Mouse (Mus musculus) embryonic facial prominence, embryonic 10.5 days (tissue): ENCODE data around the gene Cadm2. TPM values are rescaled to one million over a fixed set of nuclear protein-coding genes. Genes with fewer than 3 reads are reported as not detected.

Experiments
- DNase-seq: peaks from one replicate; pipeline ENCODE4 v3.0.0-alpha.2; 2017; ENCODE audit warnings: low spot score
- H3K27ac ChIP-seq: fragments of 300-500 bp; sonication (generic); replicated peaks from 2 replicates; pipeline ENCODE4 v1.5.1; 2016; ENCODE audit warnings: mild to moderate bottlenecking
- H3K27me3 ChIP-seq: fragments of 300-500 bp; sonication (generic); replicated peaks from 2 replicates; pipeline ENCODE4 v1.6.1; 2016; ENCODE audit warnings: low read depth, mild to moderate bottlenecking; ENCODE audit not compliant: poor library complexity, severe bottlenecking
- H3K36me3 ChIP-seq: fragments of 300-500 bp; sonication (generic); replicated peaks from 2 replicates; pipeline ENCODE4 v1.6.1; 2016; ENCODE audit warnings: mild to moderate bottlenecking, moderate library complexity
- H3K4me1 ChIP-seq: fragments of 300-500 bp; sonication (generic); 2 replicates; pipeline ENCODE4 v1.6.1; 2016
- H3K4me3 ChIP-seq: fragments of 300-500 bp; sonication (generic); 2 replicates; pipeline ENCODE4 v1.5.1; 2016; ENCODE audit warnings: mild to moderate bottlenecking, moderate library complexity
- H3K9me3 ChIP-seq: fragments of 300-500 bp; sonication (generic); 2 replicates; pipeline ENCODE4 v1.6.1; 2016; ENCODE audit warnings: mild to moderate bottlenecking
- WGBS: fragments of 180-500 bp; shearing (Covaris S2); methylation state at CpG from one replicate; pipeline ENCODE4 v1.1.7; 2016; 5-methylcytosine and 5-hydroxymethylcytosine counted together
- polyA plus RNA-seq: library from polyadenylated mRNA; unstranded; fragments of >200 nt; fragmentation: Nextera tagmentation; extraction: Ambion mirVana; gene quantifications from 2 replicates; pipeline ENCODE4 v1.2.1, GENCODE M21; 2016

Gene Cadm2
- polyA plus RNA-seq, 1 experiment from 2014 or later, result 1.5 TPM

GRCm38 (mm10) chr16:67192852-67193415, 427.8 kb downstream of the Cadm2 start:
- 89% methylated on average over 4 of the region's 4 CpGs for WGBS
- H3K36me3 ChIP-seq, result no peaks in the 10 kb centered on the region
- no peaks in the 10 kb centered on the region for H3K9me3 ChIP-seq
- no peak for DNase-seq
- no peaks in the 10 kb centered on the region for H3K27me3 ChIP-seq
- no peak overlapping the region for H3K27ac ChIP-seq
- H3K4me1 ChIP-seq, result no peaks in the 10 kb centered on the region
- no peak overlapping the region for H3K4me3 ChIP-seq

DNA sequence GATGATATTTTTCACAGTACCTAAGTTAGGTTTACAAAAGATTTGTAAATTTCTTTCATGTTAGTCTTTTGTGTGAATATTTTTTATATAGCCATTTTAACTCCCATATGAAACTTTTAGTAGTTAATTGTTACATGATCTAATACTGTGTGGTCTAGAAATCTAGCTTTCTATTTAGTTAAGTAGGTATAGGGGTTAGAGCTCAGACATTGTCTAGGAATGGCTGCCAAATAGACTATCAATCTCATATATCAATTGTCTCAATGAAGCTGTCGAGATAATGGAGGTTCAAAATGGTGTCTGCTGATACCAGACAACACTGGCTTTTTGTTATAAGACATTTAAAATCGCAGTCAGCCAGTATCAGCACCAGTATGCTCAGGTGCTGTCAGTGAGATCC, 428.3 kb downstream of the Cadm2 start:
- no peak overlapping the region for H3K4me3 ChIP-seq
- no peak overlapping the region for H3K27ac ChIP-seq
- H3K9me3 ChIP-seq, result no peaks in the 10 kb centered on the region
- no peak for DNase-seq
- H3K27me3 ChIP-seq, result no peaks in the 10 kb centered on the region
- no peaks in the 10 kb centered on the region for H3K4me1 ChIP-seq
- no peaks in the 10 kb centered on the region for H3K36me3 ChIP-seq
- 75% methylated on average over 2 of the region's 2 CpGs for WGBS

DNA sequence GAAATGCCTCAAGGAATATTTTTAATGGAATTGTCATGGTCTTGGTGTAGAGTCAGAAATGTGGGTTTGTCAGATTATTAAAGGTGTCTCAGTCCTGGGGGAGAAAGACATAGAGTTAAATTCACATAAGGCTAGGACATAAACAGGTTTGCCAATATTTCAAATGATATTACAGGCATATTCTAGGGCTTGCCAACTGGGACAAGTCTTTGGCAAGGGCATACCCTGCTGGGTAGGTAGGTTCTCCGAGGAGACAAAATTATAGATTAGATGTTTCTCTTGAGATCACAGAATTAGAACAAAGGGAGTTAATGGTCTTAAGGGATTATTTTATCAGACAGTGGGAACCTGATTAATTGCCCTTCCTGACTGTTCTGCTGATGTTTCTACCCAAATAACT, 434.4 kb downstream of the Cadm2 start:
- H3K4me3 ChIP-seq, result no peak overlapping the region
- no peaks in the 10 kb centered on the region for H3K4me1 ChIP-seq
- H3K27me3 ChIP-seq, result no peaks in the 10 kb centered on the region
- no peak for DNase-seq
- H3K9me3 ChIP-seq, result no peaks in the 10 kb centered on the region
- H3K27ac ChIP-seq, result no peak overlapping the region
- WGBS, result 84% methylated on average over 1 of the region's 1 CpGs
- H3K36me3 ChIP-seq, result no peaks in the 10 kb centered on the region

DNA sequence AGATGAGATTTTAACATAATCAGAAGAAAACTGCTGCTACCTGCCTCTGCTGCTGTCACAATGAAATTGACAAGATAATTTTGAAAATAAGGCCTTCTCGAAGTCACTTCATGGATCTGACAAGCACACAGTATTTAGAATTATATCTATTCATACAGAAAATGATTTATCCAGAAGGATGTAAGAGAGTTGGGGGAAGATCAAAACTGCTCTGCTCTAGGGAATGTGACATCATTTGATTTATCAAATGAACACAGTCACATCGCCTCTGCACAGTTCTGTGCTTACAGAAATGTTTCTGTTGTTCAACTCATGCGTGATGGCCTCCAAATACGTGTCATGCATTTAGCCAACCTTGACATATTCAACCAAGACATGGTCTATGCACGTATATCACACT, 437.8 kb downstream of the Cadm2 start:
- H3K27me3 ChIP-seq, result no peaks in the 10 kb centered on the region
- H3K36me3 ChIP-seq, result no peaks in the 10 kb centered on the region
- no peak for DNase-seq
- 87% methylated on average over 5 of the region's 5 CpGs for WGBS
- no peak overlapping the region for H3K27ac ChIP-seq
- H3K4me3 ChIP-seq, result no peak overlapping the region
- H3K4me1 ChIP-seq, result no peaks in the 10 kb centered on the region
- no peaks in the 10 kb centered on the region for H3K9me3 ChIP-seq

DNA sequence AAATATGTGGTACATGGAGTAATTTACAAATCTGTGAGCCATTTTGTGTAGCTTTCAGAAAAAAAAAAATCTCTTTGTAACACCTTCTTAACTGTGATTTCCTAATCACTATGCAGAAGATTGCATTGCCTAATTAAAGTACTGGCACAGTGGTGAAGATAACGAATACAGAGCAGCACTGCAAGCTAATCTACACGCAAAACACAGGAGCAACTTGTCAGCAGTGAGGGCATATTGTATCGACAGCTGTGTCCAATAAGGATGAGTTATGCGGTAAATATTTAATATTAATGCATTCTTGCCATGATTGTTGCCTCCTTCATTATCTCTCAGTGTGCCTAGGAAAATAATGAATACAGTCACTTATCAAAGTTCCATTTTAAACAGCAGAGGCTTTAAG, 445.3 kb downstream of the Cadm2 start:
- no peaks in the 10 kb centered on the region for H3K4me1 ChIP-seq
- 89% methylated on average over 4 of the region's 4 CpGs for WGBS
- no peaks in the 10 kb centered on the region for H3K27me3 ChIP-seq
- H3K9me3 ChIP-seq, result no peaks in the 10 kb centered on the region
- no peak overlapping the region for H3K4me3 ChIP-seq
- no peak overlapping the region for H3K27ac ChIP-seq
- no peak for DNase-seq
- no peaks in the 10 kb centered on the region for H3K36me3 ChIP-seq

- no peaks in the 10 kb centered on the region for H3K4me1 ChIP-seq
- no peak overlapping the region for H3K27ac ChIP-seq
- H3K27me3 ChIP-seq, result no peaks in the 10 kb centered on the region
- no peaks in the 10 kb centered on the region for H3K36me3 ChIP-seq
- WGBS, result 55% methylated on average over 6 of the region's 6 CpGs
- no peak overlapping the region for H3K4me3 ChIP-seq
- no peak for DNase-seq
- no peaks in the 10 kb centered on the region for H3K9me3 ChIP-seq
These were observed 458.4 kb downstream of the Cadm2 start for GRCm38 (mm10) chr16:67162211-67162790.

DNA sequence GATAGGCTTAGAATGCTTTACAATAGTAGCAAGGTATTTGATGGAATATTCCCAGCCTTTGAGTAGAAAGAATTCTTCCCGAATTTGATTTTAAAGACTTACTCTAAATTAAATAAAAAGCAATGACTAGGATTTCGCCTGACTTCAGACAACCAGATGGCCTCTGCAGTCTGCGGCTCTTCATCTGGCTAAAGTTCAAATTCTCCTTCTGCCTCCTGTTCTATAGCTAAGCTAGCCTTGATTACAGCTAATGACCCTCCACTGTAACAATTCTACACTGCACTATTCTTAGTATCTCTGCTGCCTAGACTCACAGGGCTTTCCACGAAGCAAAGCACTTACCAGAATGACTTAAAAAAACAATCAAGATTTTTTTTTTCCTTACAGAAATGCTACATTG, 495.9 kb downstream of the Cadm2 start:
- Histone ChIP-seq H3K27me3 (no peaks in the 10 kb centered on the region), H3K9me3 (no peaks in the 10 kb centered on the region), H3K27ac (no peak overlapping the region), H3K4me3 (no peak overlapping the region), H3K4me1 (no peaks in the 10 kb centered on the region), H3K36me3 (no peaks in the 10 kb centered on the region)
- no peak for DNase-seq
- 79% methylated on average over 4 of the region's 4 CpGs for WGBS

GRCm38 (mm10) chr16:67122532-67122931, 498.2 kb downstream of the Cadm2 start:
- no peak for DNase-seq
- no peaks in the 10 kb centered on the region for H3K27me3 ChIP-seq
- H3K4me3 ChIP-seq, result no peak overlapping the region
- WGBS, result 72% methylated on average over 5 of the region's 5 CpGs
- H3K9me3 ChIP-seq, result no peaks in the 10 kb centered on the region
- H3K36me3 ChIP-seq, result no peaks in the 10 kb centered on the region
- no peak overlapping the region for H3K27ac ChIP-seq
- no peaks in the 10 kb centered on the region for H3K4me1 ChIP-seq

DNA sequence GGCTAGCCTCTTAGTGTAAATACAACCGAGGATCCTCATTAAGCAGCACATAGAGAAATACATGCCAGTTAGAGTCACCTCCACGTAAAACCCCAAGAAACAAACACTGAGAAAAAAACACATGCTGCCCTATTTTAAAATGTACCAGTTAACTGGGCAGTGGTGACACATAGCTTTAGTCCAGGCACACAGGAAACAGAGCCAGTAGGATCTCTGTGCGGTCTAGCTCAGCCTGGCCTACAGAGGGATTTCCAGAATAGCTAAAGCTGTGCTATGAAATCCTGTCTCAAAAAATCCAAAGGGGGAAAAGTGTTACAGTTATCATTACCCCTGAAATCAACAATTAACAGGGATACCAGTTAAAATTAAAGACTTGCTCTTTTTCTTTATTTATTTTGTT, 498.9 kb downstream of the Cadm2 start:
- Histone ChIP-seq H3K9me3 (no peaks in the 10 kb centered on the region), H3K27me3 (no peaks in the 10 kb centered on the region), H3K27ac (no peak overlapping the region), H3K4me3 (no peak overlapping the region), H3K4me1 (no peaks in the 10 kb centered on the region), H3K36me3 (no peaks in the 10 kb centered on the region)
- 90% methylated on average over 3 of the region's 3 CpGs for WGBS
- no peak for DNase-seq

DNA sequence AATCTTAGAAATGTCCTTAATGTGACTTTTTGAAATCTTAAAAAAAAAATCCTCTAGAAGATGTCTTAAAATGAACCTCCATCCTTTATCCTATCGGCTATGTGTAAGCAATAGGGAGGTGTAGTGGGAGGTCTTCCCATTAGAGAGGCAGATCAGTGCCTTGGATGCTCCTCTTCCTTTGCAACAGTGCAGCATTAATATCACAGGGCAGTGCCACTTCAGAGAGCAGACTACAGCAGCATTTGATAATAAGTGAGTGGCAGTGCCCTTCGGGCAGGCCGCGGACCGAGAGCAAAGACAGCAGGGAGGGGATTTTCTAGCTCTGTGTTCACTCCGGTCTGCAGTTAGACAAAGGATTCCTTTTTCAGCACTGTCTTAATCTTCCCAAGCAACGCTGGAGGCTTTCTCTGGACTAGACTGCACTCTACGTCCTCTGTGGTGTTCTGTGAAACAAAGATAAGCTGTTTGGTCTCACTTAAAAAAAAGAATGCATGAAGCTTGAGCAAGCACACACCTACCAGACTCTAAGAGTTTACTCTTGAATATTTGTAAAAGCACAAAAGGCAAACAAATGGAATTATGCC, 514.1 kb downstream of the Cadm2 start:
- H3K27ac ChIP-seq, result 0 out of 2 replicates have a peak overlapping the region, but pooled peaks have one; percentile 35
- H3K4me1 ChIP-seq, result no peaks in the 10 kb centered on the region
- peak; percentile 9 for DNase-seq
- no peaks in the 10 kb centered on the region for H3K36me3 ChIP-seq
- H3K4me3 ChIP-seq, result no peak overlapping the region
- 35% methylated on average over 8 of the region's 8 CpGs for WGBS
- H3K27me3 ChIP-seq, result no peaks in the 10 kb centered on the region
- no peaks in the 10 kb centered on the region for H3K9me3 ChIP-seq

DNA sequence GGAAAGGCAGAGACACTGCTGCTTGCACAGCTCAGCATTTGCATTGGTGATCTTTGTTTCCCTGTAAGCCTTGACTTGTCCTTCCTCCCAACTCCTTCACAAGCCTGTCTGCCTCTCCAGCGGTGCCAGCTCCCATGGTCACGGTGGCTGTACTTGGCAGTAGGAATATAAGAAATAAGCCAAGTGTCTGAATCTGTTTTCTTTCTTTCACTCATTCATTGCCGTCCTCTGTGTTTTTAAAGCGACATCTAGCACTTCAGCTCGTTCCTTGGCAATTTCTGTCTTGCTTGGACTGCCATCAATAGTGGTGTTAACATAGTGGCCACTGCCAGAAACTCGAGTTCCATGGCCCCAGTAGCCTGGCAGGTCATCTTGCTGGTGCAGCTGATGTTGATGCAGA, 524.0 kb downstream of the Cadm2 start:
- Histone ChIP-seq H3K36me3 (no peaks in the 10 kb centered on the region), H3K27me3 (no peaks in the 10 kb centered on the region), H3K4me3 (no peak overlapping the region), H3K27ac (no peak overlapping the region), H3K9me3 (no peaks in the 10 kb centered on the region), H3K4me1 (no peaks in the 10 kb centered on the region)
- 80% methylated on average over 6 of the region's 6 CpGs for WGBS
- no peak for DNase-seq

DNA sequence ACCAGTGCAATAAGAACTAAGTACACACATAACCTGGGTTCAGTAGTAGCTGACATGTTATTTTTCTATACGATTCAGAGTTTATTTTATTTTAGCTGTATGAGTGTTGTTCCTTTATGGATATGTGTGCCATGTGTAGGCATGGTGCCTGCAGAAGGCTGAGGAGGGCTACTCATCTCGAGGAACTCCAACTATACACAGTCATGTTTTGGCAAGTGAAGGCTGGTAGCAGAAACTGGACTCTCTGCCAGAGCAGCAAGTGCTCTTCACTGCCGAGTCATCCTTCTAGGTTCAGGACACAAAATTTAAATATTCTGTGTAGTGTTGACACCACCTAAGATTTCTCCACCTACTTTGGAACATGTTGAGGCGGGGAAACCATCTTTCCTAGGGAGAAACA, 524.8 kb downstream of the Cadm2 start:
- no peaks in the 10 kb centered on the region for H3K36me3 ChIP-seq
- H3K9me3 ChIP-seq, result no peaks in the 10 kb centered on the region
- DNase-seq, result no peak
- H3K27me3 ChIP-seq, result no peaks in the 10 kb centered on the region
- no peak overlapping the region for H3K27ac ChIP-seq
- no peak overlapping the region for H3K4me3 ChIP-seq
- 90% methylated on average over 4 of the region's 4 CpGs for WGBS
- no peaks in the 10 kb centered on the region for H3K4me1 ChIP-seq

DNA sequence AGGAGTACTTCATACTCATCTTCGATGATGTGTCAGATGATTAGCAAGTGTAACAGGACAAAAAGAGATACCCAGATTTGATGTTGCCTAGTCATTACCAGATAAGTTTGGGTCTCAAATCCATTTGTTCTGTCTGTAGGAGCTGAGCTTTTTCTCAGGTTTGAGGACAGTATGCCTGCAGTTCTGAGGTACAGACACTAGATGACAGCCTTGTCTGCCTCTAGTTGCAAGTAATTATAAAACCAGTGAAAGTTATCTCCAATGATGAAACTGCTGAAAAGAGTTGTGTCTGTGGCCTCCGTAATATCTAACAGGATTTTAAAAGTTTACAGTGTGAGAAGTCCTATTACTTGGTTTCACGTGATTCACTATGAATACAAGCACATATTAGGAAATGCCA, 531.0 kb downstream of the Cadm2 start:
- WGBS, result 71% methylated on average over 3 of the region's 3 CpGs
- no peak for DNase-seq
- H3K27me3 ChIP-seq, result no peaks in the 10 kb centered on the region
- no peaks in the 10 kb centered on the region for H3K36me3 ChIP-seq
- H3K27ac ChIP-seq, result no peak overlapping the region
- no peak overlapping the region for H3K4me3 ChIP-seq
- H3K4me1 ChIP-seq, result no peaks in the 10 kb centered on the region
- H3K9me3 ChIP-seq, result no peaks in the 10 kb centered on the region
